Mouse (Mus musculus) myocyte (in vitro differentiated cells): ENCODE data around the gene Gm42906. TPM values are rescaled to one million over a fixed set of nuclear protein-coding genes. Genes with fewer than 3 reads are reported as not detected.

ENCODE experiments used
- H3K27me3 ChIP-seq: one replicate; pipeline ENCODE4 v1.6.1; 2011; ENCODE audit not compliant: control insufficient read depth, insufficient read depth, insufficient read length
- H3K36me3 ChIP-seq: one replicate; pipeline ENCODE4 v1.6.1; 2011; ENCODE audit not compliant: control insufficient read depth, insufficient read depth
- H3K4me2 ChIP-seq: one replicate; pipeline ENCODE4 v1.6.1; 2011; ENCODE audit warnings: low read depth, control low read depth
- H3K4me3 ChIP-seq: one replicate; pipeline ENCODE4 v1.5.1; 2011; ENCODE audit warnings: mild to moderate bottlenecking, control low read depth, moderate library complexity
- H3K79me2 ChIP-seq: one replicate; pipeline ENCODE4 v1.6.1; 2011; ENCODE audit not compliant: control insufficient read depth, insufficient read depth
- H3ac ChIP-seq: one replicate; pipeline ENCODE4 v1.6.1; 2011; ENCODE audit not compliant: control insufficient read depth, insufficient read length
- CEBPB ChIP-seq: IDR thresholded peaks from 2 replicates; pipeline ENCODE4 v1.6.1; 2011; ENCODE audit warnings: mild to moderate bottlenecking, moderate library complexity; ENCODE audit not compliant: poor library complexity, insufficient read depth, severe bottlenecking
- E2F4 ChIP-seq: IDR thresholded peaks from one replicate; pipeline ENCODE4 v1.6.1; 2011; ENCODE audit warnings: mild to moderate bottlenecking, control low read depth, moderate library complexity; ENCODE audit not compliant: insufficient read depth
- MAX ChIP-seq: IDR thresholded peaks from one replicate; pipeline ENCODE4 v1.6.1; 2011; ENCODE audit warnings: low read depth, mild to moderate bottlenecking, control low read depth
- MYOD1 ChIP-seq, 3 experiments: IDR thresholded peaks; one replicate each; pipeline ENCODE4 v1.6.1; 2011; ENCODE audit warnings: control low read depth in 2 of 3, low read depth in 2 of 3, mild to moderate bottlenecking in 2 of 3, moderate library complexity in 1 of 3; ENCODE audit not compliant: insufficient read length in 2 of 3, control insufficient read depth in 1 of 3
- MYOG ChIP-seq, 3 experiments: IDR thresholded peaks; one replicate each; pipeline ENCODE4 v1.6.1; 2011; ENCODE audit warnings: control low read depth in 2 of 3, low read depth in 2 of 3, mild to moderate bottlenecking in 2 of 3; ENCODE audit not compliant: insufficient read length in 2 of 3, control insufficient read depth in 1 of 3, insufficient read depth in 1 of 3
- POLR2A ChIP-seq: IDR thresholded peaks from one replicate; pipeline ENCODE4 v1.6.1; 2011; ENCODE audit warnings: low read depth, mild to moderate bottlenecking, control low read depth, moderate library complexity; ENCODE audit not compliant: insufficient read length
- POLR2AphosphoS2 ChIP-seq: IDR thresholded peaks from one replicate; pipeline ENCODE4 v1.6.1; 2011; ENCODE audit warnings: low read depth, control low read depth; ENCODE audit not compliant: insufficient read length
- REST ChIP-seq: IDR thresholded peaks from one replicate; pipeline ENCODE4 v1.6.1; 2011; ENCODE audit warnings: mild to moderate bottlenecking, control low read depth, moderate library complexity; ENCODE audit not compliant: insufficient read depth, insufficient read length
- SRF ChIP-seq: IDR thresholded peaks from one replicate; pipeline ENCODE4 v1.6.1; 2011; ENCODE audit warnings: low read depth; ENCODE audit not compliant: control insufficient read depth, insufficient read length
- TCF12 ChIP-seq: IDR thresholded peaks from one replicate; pipeline ENCODE4 v1.6.1; 2011; ENCODE audit warnings: mild to moderate bottlenecking, control low read depth; ENCODE audit not compliant: poor library complexity, insufficient read depth, severe bottlenecking
- TCF3 ChIP-seq: IDR thresholded peaks from one replicate; pipeline ENCODE4 v1.6.1; 2011; ENCODE audit warnings: low read depth, control low read depth; ENCODE audit not compliant: insufficient read length
- USF1 ChIP-seq: IDR thresholded peaks from one replicate; pipeline ENCODE4 v1.6.1; 2011; ENCODE audit warnings: low read depth, mild to moderate bottlenecking, control low read depth, moderate library complexity
- polyA plus RNA-seq: library from polyadenylated mRNA; unstranded; fragments of >200 nt; fragmentation: generic; extraction: Trizol; gene quantifications from one replicate; pipeline ENCODE4 v1.2.1, GENCODE M21; 2012; ENCODE audit warnings: missing spikeins

The Gm42906 gene
- polyA plus RNA-seq, 1 experiment = not detected

GRCm38 (mm10) chr5:151056920-151057294 is 371.1 kb downstream of the Gm42906 start:
- no peak for TF ChIP-seq TCF3
- TF ChIP-seq SRF = no peak
- no peak for TF ChIP-seq TCF12
- TF ChIP-seq POLR2A = no peak
- TF ChIP-seq E2F4 = no peak
- TF ChIP-seq POLR2AphosphoS2 = no peak
- TF ChIP-seq USF1 = no peak
- no peak for TF ChIP-seq MYOG (IDR thresholded peaks at IDR 0.05; ENCODE audit: control insufficient read depth in 1 of 3, insufficient read depth in 1 of 3, insufficient read length in 2 of 3, low read depth in 2 of 3)
- TF ChIP-seq REST = no peak
- TF ChIP-seq MAX = no peak
- no peak for TF ChIP-seq CEBPB
- TF ChIP-seq MYOD1 (IDR thresholded peaks at IDR 0.05; ENCODE audit: control insufficient read depth in 1 of 3, insufficient read length in 2 of 3, low read depth in 2 of 3) = no peak
- Histone ChIP-seq H3K4me3 (no peak overlapping the region), H3ac (no peak overlapping the region), H3K36me3 (peaks cover 80% of the 10 kb centered on the region), H3K4me2 (no peak overlapping the region), H3K79me2 (no peaks in the 10 kb centered on the region), H3K27me3 (no peaks in the 10 kb centered on the region)

- peaks cover 80% of the 10 kb centered on the region for H3K36me3 ChIP-seq
- no peak overlapping the region for H3ac ChIP-seq
- H3K4me2 ChIP-seq = no peak overlapping the region
- H3K79me2 ChIP-seq = no peaks in the 10 kb centered on the region
- no peak overlapping the region for H3K4me3 ChIP-seq
- H3K27me3 ChIP-seq = no peaks in the 10 kb centered on the region
- TF ChIP-seq CEBPB (no peak), MAX (no peak), SRF (no peak), POLR2AphosphoS2 (no peak), TCF12 (no peak), REST (no peak), POLR2A (no peak), USF1 (no peak), MYOD1 (IDR thresholded peaks at IDR 0.05; ENCODE audit: control insufficient read depth in 1 of 3, insufficient read length in 2 of 3, low read depth in 2 of 3) (no peak), TCF3 (no peak), MYOG (IDR thresholded peaks at IDR 0.05; ENCODE audit: control insufficient read depth in 1 of 3, insufficient read depth in 1 of 3, insufficient read length in 2 of 3, low read depth in 2 of 3) (no peak), E2F4 (no peak)
These were observed 371.6 kb downstream of the Gm42906 start for GRCm38 (mm10) chr5:151056255-151056919.

GRCm38 (mm10) chr5:151055426-151056090 is 372.4 kb downstream of the Gm42906 start:
- no peaks in the 10 kb centered on the region for H3K79me2 ChIP-seq
- no peaks in the 10 kb centered on the region for H3K27me3 ChIP-seq
- H3ac ChIP-seq = no peak overlapping the region
- H3K4me2 ChIP-seq = no peak overlapping the region
- H3K36me3 ChIP-seq = peaks cover 80% of the 10 kb centered on the region
- H3K4me3 ChIP-seq = no peak overlapping the region
- TF ChIP-seq POLR2AphosphoS2 = no peak
- no peak for TF ChIP-seq TCF12
- no peak for TF ChIP-seq MYOG (IDR thresholded peaks at IDR 0.05; ENCODE audit: control insufficient read depth in 1 of 3, insufficient read depth in 1 of 3, insufficient read length in 2 of 3, low read depth in 2 of 3)
- no peak for TF ChIP-seq MAX
- no peak for TF ChIP-seq TCF3
- TF ChIP-seq E2F4 = no peak
- TF ChIP-seq USF1 = no peak
- no peak for TF ChIP-seq CEBPB
- no peak for TF ChIP-seq REST
- TF ChIP-seq MYOD1 (IDR thresholded peaks at IDR 0.05; ENCODE audit: control insufficient read depth in 1 of 3, insufficient read length in 2 of 3, low read depth in 2 of 3) = no peak
- TF ChIP-seq SRF = no peak

GRCm38 (mm10) chr5:151054743-151055114 is 373.2 kb downstream of the Gm42906 start:
- no peak overlapping the region for H3K4me3 ChIP-seq
- H3K79me2 ChIP-seq = no peaks in the 10 kb centered on the region
- no peak overlapping the region for H3K4me2 ChIP-seq
- TF ChIP-seq E2F4 (no peak), CEBPB (no peak), MYOD1 (IDR thresholded peaks at IDR 0.05; ENCODE audit: control insufficient read depth in 1 of 3, insufficient read length in 2 of 3, low read depth in 2 of 3) (no peak), MYOG (IDR thresholded peaks at IDR 0.05; ENCODE audit: control insufficient read depth in 1 of 3, insufficient read depth in 1 of 3, insufficient read length in 2 of 3, low read depth in 2 of 3) (no peak), TCF3 (no peak), MAX (no peak), SRF (no peak), TCF12 (no peak), POLR2AphosphoS2 (no peak), USF1 (no peak), REST (no peak), POLR2A (no peak)
- H3K27me3 ChIP-seq = no peaks in the 10 kb centered on the region
- peaks cover 79% of the 10 kb centered on the region for H3K36me3 ChIP-seq
- H3ac ChIP-seq = no peak overlapping the region
